Mouse (Mus musculus): ENCODE results near the gene Mif.

DNA sequence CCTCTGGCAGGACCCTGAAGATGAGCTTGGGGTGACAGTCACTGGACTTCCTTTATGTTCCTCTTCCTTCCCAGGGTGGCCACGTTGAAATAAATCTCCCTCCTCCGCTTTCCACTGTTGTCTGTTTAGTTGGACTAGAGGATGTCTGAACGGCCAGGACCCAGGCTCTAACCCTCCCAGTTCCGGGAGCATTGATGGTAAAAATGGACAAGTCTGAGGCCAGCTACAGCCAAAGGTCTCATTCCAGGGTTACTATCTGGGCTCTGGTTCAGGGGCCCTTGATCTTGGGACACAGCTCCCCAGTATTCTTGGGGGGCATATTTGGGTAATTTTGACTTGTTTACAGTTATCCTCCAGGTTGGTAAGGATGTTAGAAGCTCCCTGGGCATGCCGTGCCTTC lies 1.5 kb upstream of the Mif start:
- TF ChIP-seq CTCF (IDR thresholded peaks at IDR 0.05; ENCODE audit: extremely low read depth, insufficient read depth, low read length) (no peak), POLR2A (IDR thresholded peaks at IDR 0.05; ENCODE audit: extremely low read depth, insufficient read depth, low read length) (no peak)
